Mouse (Mus musculus) myocyte (in vitro differentiated cells): ENCODE data around the gene Mocs2.

ENCODE experiments used
- E2F4 ChIP-seq: IDR thresholded peaks from one replicate; pipeline ENCODE4 v1.6.1; 2011; ENCODE audit warnings: mild to moderate bottlenecking, control low read depth, moderate library complexity; ENCODE audit not compliant: insufficient read depth
- REST ChIP-seq: IDR thresholded peaks from one replicate; pipeline ENCODE4 v1.6.1; 2011; ENCODE audit warnings: mild to moderate bottlenecking, control low read depth, moderate library complexity; ENCODE audit not compliant: insufficient read depth, insufficient read length

DNA sequence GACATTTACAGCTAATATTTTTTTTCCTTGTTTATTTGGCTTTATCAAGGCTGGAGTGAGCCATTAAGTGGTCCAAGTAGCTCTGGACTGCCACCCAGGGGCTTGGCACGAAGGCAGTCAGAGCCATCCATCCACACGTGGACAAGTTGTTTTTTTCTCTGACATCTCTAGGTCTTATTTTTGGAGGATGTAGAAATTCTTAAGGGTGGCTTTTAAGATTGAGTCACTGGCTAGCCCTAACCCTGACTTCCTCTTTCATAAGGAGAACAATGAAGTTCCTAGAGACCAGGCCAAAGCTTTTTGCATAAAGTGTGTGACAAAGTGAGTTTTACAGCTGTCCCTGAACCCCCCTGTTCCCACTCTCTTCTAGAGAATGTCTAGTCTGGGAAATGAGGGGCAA, 16.5 kb downstream of the Mocs2 start:
- TF ChIP-seq REST (no peak), E2F4 (no peak)
